Mouse (Mus musculus): ENCODE measurements around the gene Hagh. TPM values are rescaled to one million over a fixed set of nuclear protein-coding genes. Genes with fewer than 3 reads are reported as not detected.

Hagh gene
- polyA plus RNA-seq, 1 experiment from 2014 or later, result 50.1 TPM

GRCm38 (mm10) chr17:24844525-24844924 lies 4.6 kb downstream of the Hagh start:
- peaks cover 10% of the 10 kb centered on the region for H3K4me1 ChIP-seq (replicated peaks; ENCODE audit: control insufficient read depth, insufficient read depth, low read length)
- H3K36me3 ChIP-seq (ENCODE audit: control insufficient read depth, insufficient read depth), result no peaks in the 10 kb centered on the region
- no peak for ATAC-seq
- no peaks in the 10 kb centered on the region for H3K9me3 ChIP-seq (ENCODE audit: control insufficient read depth, low read length)
- no peak overlapping the region for H3K4me3 ChIP-seq (replicated peaks; ENCODE audit: low read length)
- H3K9ac ChIP-seq (replicated peaks; ENCODE audit: low read depth, low read length), result no peak overlapping the region
- H3K4me2 ChIP-seq (ENCODE audit: low read length), result no peak overlapping the region
- peaks cover 6% of the 10 kb centered on the region; the same call in 1 of the 2 replicates for H3K27me3 ChIP-seq (replicated peaks; ENCODE audit: control insufficient read depth, insufficient read depth, low read length)
- no peak overlapping the region for H3K27ac ChIP-seq (ENCODE audit: low read length)
- 53% methylated on average over 9 of the region's 9 CpGs for WGBS

- ATAC-seq, result no peak
- WGBS, result 98% methylated on average over 1 of the region's 1 CpGs
Observed at GRCm38 (mm10) chr17:24847386-24847785, 7.4 kb downstream of the Hagh start.

GRCm38 (mm10) chr17:24848600-24849031 lies 8.7 kb downstream of the Hagh start:
- H3K27ac ChIP-seq (ENCODE audit: low read length), result no peak overlapping the region
- ATAC-seq, result no peak
- no peak overlapping the region for H3K9ac ChIP-seq (replicated peaks; ENCODE audit: low read depth, low read length)
- H3K27me3 ChIP-seq (replicated peaks; ENCODE audit: control insufficient read depth, insufficient read depth, low read length), result 0 out of 2 replicates have a peak, but pooled peaks cover 4% of the 10 kb centered on the region
- H3K4me1 ChIP-seq (replicated peaks; ENCODE audit: control insufficient read depth, insufficient read depth, low read length), result peaks cover 17% of the 10 kb centered on the region
- no peaks in the 10 kb centered on the region for H3K9me3 ChIP-seq (ENCODE audit: control insufficient read depth, low read length)
- H3K4me3 ChIP-seq (replicated peaks; ENCODE audit: low read length), result no peak overlapping the region
- 0 out of 2 replicates have a peak overlapping the region, but pooled peaks have one; percentile 7 for H3K4me2 ChIP-seq (ENCODE audit: low read length)
- H3K36me3 ChIP-seq (ENCODE audit: control insufficient read depth, insufficient read depth), result no peaks in the 10 kb centered on the region

More at GRCm38 (mm10) chr17:24847386-24847785, 7.4 kb downstream of the Hagh start:
- Histone ChIP-seq H3K27ac (ENCODE audit: low read length) (no peak overlapping the region), H3K9me3 (ENCODE audit: control insufficient read depth, low read length) (no peaks in the 10 kb centered on the region), H3K9ac (replicated peaks; ENCODE audit: low read depth, low read length) (no peak overlapping the region), H3K4me3 (replicated peaks; ENCODE audit: low read length) (no peak overlapping the region), H3K36me3 (ENCODE audit: control insufficient read depth, insufficient read depth) (no peaks in the 10 kb centered on the region), H3K27me3 (replicated peaks; ENCODE audit: control insufficient read depth, insufficient read depth, low read length) (0 out of 2 replicates have a peak, but pooled peaks cover 4% of the 10 kb centered on the region), H3K4me1 (replicated peaks; ENCODE audit: control insufficient read depth, insufficient read depth, low read length) (peaks cover 17% of the 10 kb centered on the region), H3K4me2 (ENCODE audit: low read length) (no peak overlapping the region)

GRCm38 (mm10) chr17:24849733-24850064 lies 9.8 kb downstream of the Hagh start:
- Histone ChIP-seq H3K9ac (replicated peaks; ENCODE audit: low read depth, low read length) (peak overlapping the region; percentile 74), H3K4me2 (ENCODE audit: low read length) (peak overlapping the region; percentile 72), H3K9me3 (ENCODE audit: control insufficient read depth, low read length) (no peaks in the 10 kb centered on the region), H3K4me1 (replicated peaks; ENCODE audit: control insufficient read depth, insufficient read depth, low read length) (peaks cover 17% of the 10 kb centered on the region), H3K4me3 (replicated peaks; ENCODE audit: low read length) (peak overlapping the region; percentile 62), H3K36me3 (ENCODE audit: control insufficient read depth, insufficient read depth) (no peaks in the 10 kb centered on the region), H3K27me3 (replicated peaks; ENCODE audit: control insufficient read depth, insufficient read depth, low read length) (0 out of 2 replicates have a peak, but pooled peaks cover 4% of the 10 kb centered on the region), H3K27ac (ENCODE audit: low read length) (peak overlapping the region; percentile 78)
- ATAC-seq, result no peak
- WGBS, result under 1% methylated on average over 21 of the region's 21 CpGs

GRCm38 (mm10) chr17:24850065-24850772 lies 10.3 kb downstream of the Hagh start, which contains the start of gene Fahd1:
Fahd1 (minus strand) TSS chr17:24850364.
- Histone ChIP-seq H3K9ac (replicated peaks; ENCODE audit: low read depth, low read length) (peak within 1 kb of the TSS; percentile 74), H3K9me3 (ENCODE audit: control insufficient read depth, low read length) (no peaks in the 10 kb centered on the region), H3K36me3 (ENCODE audit: control insufficient read depth, insufficient read depth) (no peaks in the 10 kb centered on the region), H3K4me2 (ENCODE audit: low read length) (peak within 1 kb of the TSS; percentile 88), H3K4me1 (replicated peaks; ENCODE audit: control insufficient read depth, insufficient read depth, low read length) (peaks cover 17% of the 10 kb centered on the region), H3K4me3 (replicated peaks; ENCODE audit: low read length) (peak within 1 kb of the TSS; percentile 62), H3K27ac (ENCODE audit: low read length) (peak within 1 kb of the TSS; percentile 78), H3K27me3 (replicated peaks; ENCODE audit: control insufficient read depth, insufficient read depth, low read length) (0 out of 2 replicates have a peak, but pooled peaks cover 4% of the 10 kb centered on the region)
- peak; percentile 100 for ATAC-seq
- under 1% methylated on average over 57 of the region's 58 CpGs for WGBS

GRCm38 (mm10) chr17:24850773-24851127 lies 10.8 kb downstream of the Hagh start:
- under 1% methylated on average over 20 of the region's 20 CpGs for WGBS
- Histone ChIP-seq H3K9me3 (ENCODE audit: control insufficient read depth, low read length) (no peaks in the 10 kb centered on the region), H3K36me3 (ENCODE audit: control insufficient read depth, insufficient read depth) (no peaks in the 10 kb centered on the region), H3K27me3 (replicated peaks; ENCODE audit: control insufficient read depth, insufficient read depth, low read length) (0 out of 2 replicates have a peak, but pooled peaks cover 4% of the 10 kb centered on the region), H3K4me3 (replicated peaks; ENCODE audit: low read length) (peak overlapping the region; percentile 62), H3K4me2 (ENCODE audit: low read length) (peak overlapping the region; percentile 88), H3K4me1 (replicated peaks; ENCODE audit: control insufficient read depth, insufficient read depth, low read length) (peaks cover 17% of the 10 kb centered on the region), H3K9ac (replicated peaks; ENCODE audit: low read depth, low read length) (peak overlapping the region; percentile 62), H3K27ac (ENCODE audit: low read length) (no peak overlapping the region)
- ATAC-seq, result no peak

- Histone ChIP-seq H3K9me3 (ENCODE audit: control insufficient read depth, low read length) (no peaks in the 10 kb centered on the region), H3K4me3 (replicated peaks; ENCODE audit: low read length) (no peak overlapping the region; the same call in 1 of the 2 replicates), H3K4me1 (replicated peaks; ENCODE audit: control insufficient read depth, insufficient read depth, low read length) (peaks cover 17% of the 10 kb centered on the region), H3K9ac (replicated peaks; ENCODE audit: low read depth, low read length) (peak overlapping the region; percentile 62), H3K36me3 (ENCODE audit: control insufficient read depth, insufficient read depth) (no peaks in the 10 kb centered on the region), H3K27ac (ENCODE audit: low read length) (no peak overlapping the region), H3K4me2 (ENCODE audit: low read length) (peak overlapping the region; percentile 88), H3K27me3 (replicated peaks; ENCODE audit: control insufficient read depth, insufficient read depth, low read length) (0 out of 2 replicates have a peak, but pooled peaks cover 4% of the 10 kb centered on the region)
- ATAC-seq, result no peak
- WGBS, result 82% methylated on average over 10 of the region's 10 CpGs
Observed at GRCm38 (mm10) chr17:24851381-24852125, 11.6 kb downstream of the Hagh start.

- Histone ChIP-seq H3K4me1 (replicated peaks; ENCODE audit: control insufficient read depth, insufficient read depth, low read length) (peaks cover 9% of the 10 kb centered on the region), H3K36me3 (ENCODE audit: control insufficient read depth, insufficient read depth) (no peaks in the 10 kb centered on the region; the same call in 1 of the 2 replicates), H3K27me3 (replicated peaks; ENCODE audit: control insufficient read depth, insufficient read depth, low read length) (0 out of 2 replicates have a peak, but pooled peaks cover 4% of the 10 kb centered on the region), H3K27ac (ENCODE audit: low read length) (no peak overlapping the region), H3K9ac (replicated peaks; ENCODE audit: low read depth, low read length) (no peak overlapping the region), H3K4me3 (replicated peaks; ENCODE audit: low read length) (no peak overlapping the region), H3K9me3 (ENCODE audit: control insufficient read depth, low read length) (no peaks in the 10 kb centered on the region), H3K4me2 (ENCODE audit: low read length) (no peak overlapping the region)
- no peak for ATAC-seq
- WGBS, result 86% methylated on average over 3 of the region's 3 CpGs
Observed at GRCm38 (mm10) chr17:24855838-24856464, 16.0 kb downstream of the Hagh start.

- Histone ChIP-seq H3K27ac (ENCODE audit: low read length) (no peak overlapping the region), H3K4me2 (ENCODE audit: low read length) (no peak overlapping the region), H3K4me3 (replicated peaks; ENCODE audit: low read length) (no peak overlapping the region), H3K36me3 (ENCODE audit: control insufficient read depth, insufficient read depth) (peaks cover 2% of the 10 kb centered on the region; the same call in 1 of the 2 replicates), H3K9me3 (ENCODE audit: control insufficient read depth, low read length) (no peaks in the 10 kb centered on the region), H3K27me3 (replicated peaks; ENCODE audit: control insufficient read depth, insufficient read depth, low read length) (0 out of 2 replicates have a peak, but pooled peaks cover under 1% of the 10 kb centered on the region), H3K4me1 (replicated peaks; ENCODE audit: control insufficient read depth, insufficient read depth, low read length) (peaks cover 4% of the 10 kb centered on the region; the same call in 1 of the 2 replicates), H3K9ac (replicated peaks; ENCODE audit: low read depth, low read length) (no peak overlapping the region)
- no peak for ATAC-seq
- WGBS, result 94% methylated on average over 13 of the region's 13 CpGs
Observed at GRCm38 (mm10) chr17:24856589-24856988, 16.6 kb downstream of the Hagh start.
